Mouse (Mus musculus): ENCODE data around the gene Tomm6. TPM values are rescaled to one million over a fixed set of nuclear protein-coding genes. Genes with fewer than 3 reads are reported as not detected.

The Tomm6 gene
- polyA plus RNA-seq, 1 experiment from 2014 or later, result 327 TPM

Other genes starting within 250 kb of the Tomm6 start
- gene Taf8, start 186.1 kb downstream of the Tomm6 start, polyA plus RNA-seq (2016; fragmentation: Nextera tagmentation; extraction: Ambion mirVana), result 28.7 and 30.3 TPM in 2 replicates
- 146 and 152 TPM in 2 replicates for gene Ccnd3, start 183.3 kb downstream of the Tomm6 start, polyA plus RNA-seq (2016; fragmentation: Nextera tagmentation; extraction: Ambion mirVana)
- gene Bysl, start 76.9 kb downstream of the Tomm6 start, polyA plus RNA-seq (2016; fragmentation: Nextera tagmentation; extraction: Ambion mirVana), result 32.5 and 35.9 TPM in 2 replicates
- gene Med20, start 76.8 kb downstream of the Tomm6 start, polyA plus RNA-seq (2016; fragmentation: Nextera tagmentation; extraction: Ambion mirVana), result 39.7 and 41.6 TPM in 2 replicates
- 2.0 and 2.4 TPM in 2 replicates for gene Gm20517, start 76.8 kb downstream of the Tomm6 start, polyA plus RNA-seq (2016; fragmentation: Nextera tagmentation; extraction: Ambion mirVana)
- gene Usp49, start 57.7 kb downstream of the Tomm6 start, polyA plus RNA-seq (2016; fragmentation: Nextera tagmentation; extraction: Ambion mirVana), result 10.4 and 12.5 TPM in 2 replicates
- 22.7 and 24.1 TPM in 2 replicates for gene Frs3, start 644 bp upstream of the Tomm6 start, polyA plus RNA-seq (2016; fragmentation: Nextera tagmentation; extraction: Ambion mirVana)
- gene Gm21981, start 6.1 kb upstream of the Tomm6 start, polyA plus RNA-seq (2016; fragmentation: Nextera tagmentation; extraction: Ambion mirVana), result 0.28 and 0.54 TPM in 2 replicates
- 0.86 and 1.3 TPM in 2 replicates for gene Prickle4, start 6.3 kb upstream of the Tomm6 start, polyA plus RNA-seq (2016; fragmentation: Nextera tagmentation; extraction: Ambion mirVana)
- not detected in 2 replicates for gene Pgc, start 38.5 kb upstream of the Tomm6 start, polyA plus RNA-seq (2016; fragmentation: Nextera tagmentation; extraction: Ambion mirVana)
- 3.8 and 4.5 TPM in 2 replicates for gene Tfeb, start 48.6 kb upstream of the Tomm6 start, polyA plus RNA-seq (2016; fragmentation: Nextera tagmentation; extraction: Ambion mirVana)
- 12.9 and 13.9 TPM in 2 replicates for gene Mdfi, start 146.3 kb upstream of the Tomm6 start, polyA plus RNA-seq (2016; fragmentation: Nextera tagmentation; extraction: Ambion mirVana)
- 30.4 and 31.8 TPM in 2 replicates for gene Foxp4, start 236.3 kb upstream of the Tomm6 start, polyA plus RNA-seq (2016; fragmentation: Nextera tagmentation; extraction: Ambion mirVana)